Mouse (Mus musculus): ENCODE results near the gene Ermn. TPM values are rescaled to one million over a fixed set of nuclear protein-coding genes. Genes with fewer than 3 reads are reported as not detected.

Gene Ermn
- total RNA-seq (2021) = 10 to 100 TPM; 24.4 to 24.6 TPM
- long read RNA-seq, experiment 1, transcript Ermn-201 (3 exons, 3,635 nt) = major isoform, 25 of 27 reads
- long read RNA-seq, experiment 1, partial matches to known transcripts = 1 of 27 reads
- long read RNA-seq, experiment 1, other reads (novel, unspliced or antisense) = 1 of 27 reads
- long read RNA-seq, experiment 2, transcript Ermn-201 (3 exons, 3,635 nt) = major isoform, 40 of 43 reads
- long read RNA-seq, experiment 2, partial matches to known transcripts = 0 of 43 reads
- long read RNA-seq, experiment 2, other reads (novel, unspliced or antisense) = 3 of 43 reads

DNA sequence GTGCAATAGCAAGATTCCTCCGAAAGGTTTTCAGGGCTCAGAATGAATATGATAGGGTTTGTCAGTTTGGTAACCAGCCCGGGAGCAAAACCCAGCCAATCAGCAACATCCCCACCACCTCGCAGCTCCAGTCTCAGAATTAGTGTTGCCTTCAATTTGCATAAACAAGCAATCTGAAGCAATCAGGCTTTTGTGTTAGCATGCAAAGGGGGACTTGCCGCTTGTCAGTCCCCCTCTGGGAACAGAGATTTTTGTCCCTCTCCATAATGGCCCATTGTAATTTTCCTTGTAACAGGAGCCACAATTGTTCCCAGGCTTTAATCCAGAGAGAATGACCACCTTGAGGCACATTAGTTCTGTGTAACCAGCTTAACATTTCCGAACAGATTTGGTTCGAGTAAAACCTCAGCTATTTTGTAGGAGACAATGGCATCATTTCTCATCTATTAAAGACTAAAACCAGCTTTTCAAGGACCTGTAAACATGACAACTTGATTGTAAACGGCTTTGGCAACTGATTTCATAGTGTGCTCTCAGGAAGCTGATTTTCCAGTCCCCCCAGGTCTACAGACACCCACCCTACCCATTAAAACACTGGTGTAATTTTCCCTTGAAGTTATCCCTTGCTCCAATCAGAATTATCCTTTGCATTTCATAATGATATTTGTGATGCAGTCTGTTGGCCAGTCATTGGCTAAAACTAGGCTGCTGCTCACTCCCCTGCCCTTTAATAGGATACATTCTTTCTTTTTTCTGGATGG is at the start of gene Ermn:
TSS of gene Ermn (minus strand) at position 44 of the 761 bp plus-strand sequence.
- Histone ChIP-seq H3K4me3 (peak within 1 kb of the TSS; percentile 26), H3K27ac (peak within 1 kb of the TSS; percentile 75)
- peak in 1 of 2 experiments; percentile 37 for DNase-seq (ENCODE audit: low spot score in 2 of 2)
- no peak for TF ChIP-seq CTCF (conservative IDR thresholded peaks at IDR 0.05)

DNA sequence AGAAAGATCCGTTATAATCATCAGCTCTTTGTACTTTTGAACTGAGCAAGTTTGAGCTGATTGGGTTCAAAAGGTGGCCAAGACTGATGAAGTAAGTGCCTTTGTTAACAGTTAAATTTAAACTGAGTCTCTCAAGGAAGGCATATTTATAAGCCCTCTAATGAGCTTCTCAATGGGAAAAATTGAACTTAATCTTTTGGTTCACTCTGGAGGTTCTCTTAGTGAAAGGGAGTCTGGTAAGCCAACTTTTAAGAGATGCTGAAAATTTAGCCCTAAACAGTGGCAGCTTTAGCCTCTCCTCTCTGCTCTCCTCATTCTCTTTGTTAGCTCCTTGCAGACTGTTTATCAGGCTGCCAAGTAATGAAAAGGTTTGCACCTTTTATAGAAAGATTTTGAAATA is 42.2 kb upstream of the Ermn start:
- DNase-seq (ENCODE audit: low spot score in 2 of 2) = no peak
- Histone ChIP-seq H3K4me3 (no peak overlapping the region), H3K27ac (no peak overlapping the region)
- TF ChIP-seq CTCF (conservative IDR thresholded peaks at IDR 0.05) = no peak

DNA sequence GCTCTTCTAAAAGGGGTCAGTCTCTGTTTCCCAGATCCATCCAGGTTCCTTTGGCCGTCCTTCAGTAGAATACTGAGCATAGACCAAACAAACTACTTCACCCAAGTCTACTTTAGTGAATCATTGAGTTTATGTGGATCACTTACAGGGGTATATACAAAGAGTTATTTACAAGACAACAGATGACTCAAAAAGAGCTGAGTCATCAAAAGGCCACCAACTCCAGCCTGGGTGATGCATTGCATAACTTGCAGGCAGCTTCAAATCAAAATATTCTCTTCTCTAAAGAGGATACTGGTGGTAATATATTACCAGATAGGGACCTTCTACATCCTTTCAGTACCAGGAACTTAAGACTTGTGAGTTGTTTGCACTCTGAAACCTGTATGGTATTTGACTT is 33.8 kb upstream of the Ermn start:
- Histone ChIP-seq H3K4me3 (no peak overlapping the region), H3K27ac (no peak overlapping the region)
- TF ChIP-seq CTCF (conservative IDR thresholded peaks at IDR 0.05) = no peak
- no peak for DNase-seq (ENCODE audit: low spot score in 2 of 2)

DNA sequence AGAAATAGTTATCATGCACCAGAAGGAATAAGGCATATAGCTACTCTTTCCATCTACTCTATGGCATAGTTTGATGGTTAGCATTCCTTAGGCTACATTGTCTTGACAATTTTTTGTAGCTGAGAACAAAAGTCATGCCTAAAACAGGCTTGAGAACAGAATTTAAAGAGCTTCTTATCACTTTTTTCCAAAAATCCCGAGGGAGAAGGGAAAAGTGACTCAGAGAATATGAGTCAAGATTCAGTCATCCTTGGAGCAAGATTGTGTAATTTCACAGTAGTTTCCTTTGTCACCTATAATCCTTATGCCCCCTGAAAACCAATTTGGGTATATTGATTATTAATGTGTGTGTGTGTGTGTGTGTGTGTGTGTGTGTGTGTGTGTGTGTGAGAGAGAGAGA is 27.2 kb upstream of the Ermn start:
- H3K27ac ChIP-seq = no peak overlapping the region
- TF ChIP-seq CTCF (conservative IDR thresholded peaks at IDR 0.05) = no peak
- DNase-seq (ENCODE audit: low spot score in 2 of 2) = no peak
- no peak overlapping the region for H3K4me3 ChIP-seq

DNA sequence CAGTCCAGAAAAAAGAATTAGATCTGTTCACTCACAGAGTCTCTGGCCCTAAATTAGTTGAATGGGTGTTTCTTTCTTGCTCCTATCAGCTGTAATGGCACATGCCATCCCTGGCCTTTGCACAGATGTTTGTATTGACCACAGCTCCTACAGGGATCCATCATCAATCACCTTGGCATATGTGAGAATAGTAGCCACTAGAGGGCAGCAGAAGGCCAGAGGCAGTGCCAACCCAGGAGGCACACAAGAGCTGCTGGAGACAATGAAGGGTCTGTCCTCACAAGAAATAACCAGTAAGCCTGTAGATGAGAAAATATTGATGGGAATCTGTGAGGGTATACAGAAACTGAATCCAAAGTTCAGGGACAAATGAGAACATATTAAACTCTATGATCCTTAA is 2.7 kb upstream of the Ermn start:
- peak; percentile 61 to 76 for DNase-seq (ENCODE audit: low spot score in 2 of 2)
- H3K27ac ChIP-seq = no peak overlapping the region; the same call in 1 of the 2 replicates
- TF ChIP-seq CTCF (conservative IDR thresholded peaks at IDR 0.05) = peak; percentile 90
- no peak overlapping the region for H3K4me3 ChIP-seq

DNA sequence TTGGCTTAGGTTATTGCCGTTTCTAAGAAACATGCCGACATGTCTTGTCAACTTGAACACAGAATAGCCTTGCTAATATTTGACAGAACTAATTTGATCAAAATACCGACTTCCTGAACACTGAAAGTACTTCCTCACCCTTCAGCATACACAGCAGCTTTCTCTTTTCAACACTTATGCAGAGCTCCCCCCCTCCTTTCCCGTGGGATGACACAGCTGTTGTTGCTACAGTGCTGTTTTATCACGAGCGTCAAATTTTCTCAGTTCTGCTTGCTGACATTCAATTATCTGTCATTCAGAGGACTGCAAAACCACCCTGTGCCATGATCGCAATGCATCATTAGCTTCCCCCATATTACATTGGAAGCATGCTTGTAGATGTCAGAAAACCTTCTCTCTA is 10.8 kb downstream of the Ermn start:
- Histone ChIP-seq H3K27ac (peak overlapping the region; percentile 30; the same call in 1 of the 2 replicates), H3K4me3 (no peak overlapping the region)
- TF ChIP-seq CTCF (conservative IDR thresholded peaks at IDR 0.05) = no peak
- peak; percentile 51 to 77 for DNase-seq (ENCODE audit: low spot score in 2 of 2)

DNA sequence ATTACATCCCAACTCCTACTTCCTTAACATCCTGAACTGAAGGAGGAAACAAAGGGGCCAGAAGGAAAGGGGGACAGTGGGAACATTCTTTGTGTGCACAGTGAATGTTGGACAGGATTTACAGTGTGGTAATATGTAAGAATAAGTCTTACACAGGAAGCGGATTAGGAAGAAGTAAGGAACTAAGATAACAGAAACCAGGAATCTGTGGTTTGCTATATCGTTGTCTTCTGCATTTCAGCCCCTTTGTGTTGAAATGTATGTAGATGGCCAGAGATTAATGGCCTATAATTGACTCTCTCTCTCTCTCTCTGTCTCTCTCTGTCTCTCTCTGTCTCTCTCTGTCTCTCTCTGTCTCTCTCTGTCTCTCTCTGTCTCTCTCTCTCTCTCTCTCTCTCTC is 15.7 kb downstream of the Ermn start:
- DNase-seq (ENCODE audit: low spot score in 2 of 2) = no peak
- no peak overlapping the region for H3K27ac ChIP-seq
- H3K4me3 ChIP-seq = no peak overlapping the region
- no peak for TF ChIP-seq CTCF (conservative IDR thresholded peaks at IDR 0.05)

DNA sequence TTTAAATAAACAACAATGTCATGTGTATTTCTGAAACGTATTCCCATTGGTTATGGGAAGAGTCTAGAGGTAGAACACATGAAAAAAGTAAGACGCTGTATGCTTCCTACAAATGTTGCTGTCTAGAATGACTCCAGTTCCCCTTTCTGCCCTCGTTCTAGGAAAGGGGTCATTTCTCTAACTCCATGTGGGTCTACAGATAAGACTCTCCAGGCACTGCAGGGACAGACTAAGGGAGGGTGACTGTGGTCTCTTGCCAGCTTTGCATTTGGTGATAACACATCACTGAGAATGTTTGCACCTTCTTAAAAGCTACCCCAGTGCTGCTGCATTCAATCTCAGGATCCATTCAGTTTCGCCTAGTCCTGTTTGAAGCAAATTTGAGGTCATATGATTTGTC is 17.0 kb downstream of the Ermn start:
- TF ChIP-seq CTCF (conservative IDR thresholded peaks at IDR 0.05) = no peak
- no peak overlapping the region for H3K27ac ChIP-seq
- H3K4me3 ChIP-seq = no peak overlapping the region

DNA sequence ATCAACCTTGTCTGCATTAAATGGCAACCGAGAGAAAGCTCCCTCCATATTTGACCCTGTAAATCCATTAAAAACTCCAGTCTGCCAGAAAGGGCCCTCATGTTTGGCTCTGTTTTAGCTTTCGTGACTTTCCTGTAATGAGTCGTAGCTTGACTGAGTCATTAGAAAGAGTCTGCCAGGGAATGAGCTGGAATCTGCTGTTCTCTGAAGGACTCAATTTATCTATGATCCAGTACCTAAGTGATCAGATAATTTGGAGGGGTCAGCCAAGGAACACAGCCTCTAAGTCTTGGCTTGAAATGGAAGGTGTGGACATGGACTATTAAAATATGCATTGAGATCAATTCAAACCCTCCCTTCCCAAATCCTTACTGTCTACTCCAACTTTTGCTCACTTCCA is 21.2 kb downstream of the Ermn start:
- Histone ChIP-seq H3K27ac (no peak overlapping the region), H3K4me3 (no peak overlapping the region)
- no peak for DNase-seq (ENCODE audit: low spot score in 2 of 2)
- no peak for TF ChIP-seq CTCF (conservative IDR thresholded peaks at IDR 0.05)

More for the DNA sequence above, 17.0 kb downstream of the Ermn start:
- no peak for DNase-seq (ENCODE audit: low spot score in 2 of 2)

DNA sequence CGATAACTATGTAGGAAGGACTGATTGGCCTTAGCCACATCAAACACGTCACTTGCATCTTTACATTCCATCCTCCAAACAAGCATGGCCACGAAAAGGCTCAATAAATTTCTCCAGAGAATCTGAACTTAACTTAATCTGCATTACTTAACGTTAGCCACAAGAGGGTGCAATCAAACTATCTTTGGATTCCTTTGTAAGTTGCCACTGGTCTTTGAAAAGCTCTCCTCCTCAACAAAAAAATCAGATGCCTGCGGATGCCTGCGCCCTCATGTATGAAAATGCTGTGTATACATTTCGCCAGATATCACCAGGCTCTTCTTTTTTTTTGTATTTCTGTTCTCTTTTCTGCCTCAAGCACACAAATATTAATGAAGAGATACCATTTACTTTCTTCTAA is 23.3 kb downstream of the Ermn start:
- TF ChIP-seq CTCF (conservative IDR thresholded peaks at IDR 0.05) = peak; percentile 83
- Histone ChIP-seq H3K27ac (no peak overlapping the region), H3K4me3 (no peak overlapping the region)
- peak; percentile 45 to 61 for DNase-seq (ENCODE audit: low spot score in 2 of 2)

DNA sequence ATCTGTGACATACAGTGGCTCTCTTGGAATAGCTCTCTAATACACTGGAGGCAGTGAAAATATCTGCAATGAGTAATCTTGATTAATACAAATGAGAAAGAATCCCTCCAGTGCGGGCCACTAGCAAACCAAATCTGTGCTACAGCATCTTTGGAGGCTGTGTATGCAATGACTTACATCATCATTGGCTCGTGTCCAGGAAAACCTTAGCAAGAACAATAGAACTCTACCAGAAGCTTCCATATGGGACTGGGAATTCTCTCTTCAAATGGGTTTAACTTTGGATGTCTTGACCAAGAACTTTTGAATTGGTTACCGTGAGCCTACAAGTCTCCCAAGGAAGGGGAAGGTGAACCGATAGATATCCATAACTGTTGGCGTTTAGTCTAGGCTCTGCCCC is 25.9 kb downstream of the Ermn start:
- no peak for TF ChIP-seq CTCF (conservative IDR thresholded peaks at IDR 0.05)
- no peak for DNase-seq (ENCODE audit: low spot score in 2 of 2)
- no peak overlapping the region for H3K27ac ChIP-seq
- no peak overlapping the region for H3K4me3 ChIP-seq

DNA sequence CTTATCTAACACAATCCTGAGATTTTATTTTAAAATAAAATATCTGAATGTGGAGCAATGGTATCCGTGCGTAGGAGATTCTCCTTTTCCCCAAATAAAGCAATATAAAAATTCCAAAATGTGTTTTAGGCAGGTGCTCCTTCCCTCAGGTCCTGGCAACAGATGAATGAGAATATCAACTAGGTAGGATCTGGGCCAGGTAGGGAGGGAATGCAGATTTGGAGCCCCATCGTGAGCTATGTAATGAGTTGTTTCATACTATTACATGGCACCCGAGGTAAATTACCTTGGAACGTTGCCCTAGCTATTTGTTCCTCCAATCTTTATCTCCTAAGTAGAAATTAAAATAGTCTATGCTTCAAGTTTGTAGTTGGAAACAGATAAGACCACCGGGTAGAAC is 29.1 kb downstream of the Ermn start:
- Histone ChIP-seq H3K4me3 (no peak overlapping the region), H3K27ac (no peak overlapping the region)
- no peak for DNase-seq (ENCODE audit: low spot score in 2 of 2)
- no peak for TF ChIP-seq CTCF (conservative IDR thresholded peaks at IDR 0.05)

DNA sequence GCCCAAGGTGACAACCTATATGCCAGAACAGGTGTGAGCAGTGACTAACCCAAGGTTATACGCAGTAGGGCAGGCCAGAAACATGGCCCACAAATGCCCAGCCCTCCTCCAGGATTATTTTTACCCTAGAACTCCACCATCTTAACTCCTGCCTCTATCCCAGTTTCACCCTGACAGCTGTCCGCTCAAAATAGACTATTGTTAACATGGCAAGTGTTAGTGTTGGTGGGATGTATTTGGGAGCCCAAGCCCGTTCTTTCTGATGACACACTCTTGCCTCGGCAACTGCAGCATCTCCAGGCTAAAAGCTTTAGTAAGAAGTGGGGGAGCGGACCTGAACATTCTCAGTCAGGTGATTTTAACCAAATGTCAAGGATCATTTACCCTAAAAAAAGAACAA is 45.6 kb downstream of the Ermn start:
- Histone ChIP-seq H3K27ac (peak overlapping the region; percentile 32), H3K4me3 (no peak overlapping the region)
- no peak for TF ChIP-seq CTCF (conservative IDR thresholded peaks at IDR 0.05)
- DNase-seq (ENCODE audit: low spot score in 2 of 2) = no peak

DNA sequence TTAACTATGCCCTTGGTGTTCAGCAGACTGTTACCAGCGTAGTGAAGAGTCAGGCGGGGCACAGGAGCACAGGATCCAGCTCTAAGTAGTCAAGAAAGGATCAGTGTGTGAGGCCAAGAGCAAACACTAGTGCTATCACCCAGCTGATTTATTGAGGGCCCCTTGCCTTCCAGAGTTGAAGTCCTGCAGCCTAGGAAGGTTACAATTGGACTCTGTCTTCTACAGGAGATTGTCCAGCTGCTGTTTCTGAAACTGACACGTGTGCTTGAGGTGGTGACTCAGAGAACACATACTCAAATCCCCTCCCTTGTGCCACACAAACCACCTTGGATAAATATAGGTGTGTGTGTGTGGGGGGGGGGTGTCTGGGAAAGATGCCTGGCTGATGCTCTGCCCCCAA is 51.2 kb downstream of the Ermn start:
- no peak for TF ChIP-seq CTCF (conservative IDR thresholded peaks at IDR 0.05)
- no peak for DNase-seq (ENCODE audit: low spot score in 2 of 2)
- Histone ChIP-seq H3K27ac (no peak overlapping the region), H3K4me3 (no peak overlapping the region)
